Mouse (Mus musculus): Measurements from ENCODE around the gene Trpv5.

The Trpv5 gene

GRCm38 (mm10) chr6:41658487-41658886 lies 22.1 kb downstream of the Trpv5 start:
- Histone ChIP-seq H3K36me3 (ENCODE audit: control insufficient read depth, insufficient read depth, low read length, poor library complexity, severe bottlenecking) (no peaks in the 10 kb centered on the region), H3K27me3 (ENCODE audit: control insufficient read depth, insufficient read depth, low read length, poor library complexity, severe bottlenecking) (no peaks in the 10 kb centered on the region)
- no peak for DNase-seq (ENCODE audit: low read depth, low spot score)

- Histone ChIP-seq H3K36me3 (ENCODE audit: control insufficient read depth, insufficient read depth, low read length, poor library complexity, severe bottlenecking) (no peaks in the 10 kb centered on the region), H3K27me3 (ENCODE audit: control insufficient read depth, insufficient read depth, low read length, poor library complexity, severe bottlenecking) (no peaks in the 10 kb centered on the region)
- no peak for DNase-seq (ENCODE audit: low read depth, low spot score)
These were observed 25.9 kb downstream of the Trpv5 start for GRCm38 (mm10) chr6:41654648-41655047.

GRCm38 (mm10) chr6:41653173-41653572 lies 27.4 kb downstream of the Trpv5 start:
- DNase-seq (ENCODE audit: low read depth, low spot score): no peak
- Histone ChIP-seq H3K27me3 (ENCODE audit: control insufficient read depth, insufficient read depth, low read length, poor library complexity, severe bottlenecking) (no peaks in the 10 kb centered on the region), H3K36me3 (ENCODE audit: control insufficient read depth, insufficient read depth, low read length, poor library complexity, severe bottlenecking) (no peaks in the 10 kb centered on the region)

- DNase-seq (ENCODE audit: low read depth, low spot score): no peak
- H3K27me3 ChIP-seq (ENCODE audit: control insufficient read depth, insufficient read depth, low read length, poor library complexity, severe bottlenecking): no peaks in the 10 kb centered on the region
- no peaks in the 10 kb centered on the region for H3K36me3 ChIP-seq (ENCODE audit: control insufficient read depth, insufficient read depth, low read length, poor library complexity, severe bottlenecking)
These were observed 33.9 kb downstream of the Trpv5 start for GRCm38 (mm10) chr6:41646672-41647071.

GRCm38 (mm10) chr6:41646220-41646619 lies 34.3 kb downstream of the Trpv5 start:
- no peaks in the 10 kb centered on the region for H3K27me3 ChIP-seq (ENCODE audit: control insufficient read depth, insufficient read depth, low read length, poor library complexity, severe bottlenecking)
- H3K36me3 ChIP-seq (ENCODE audit: control insufficient read depth, insufficient read depth, low read length, poor library complexity, severe bottlenecking): no peaks in the 10 kb centered on the region
- DNase-seq (ENCODE audit: low read depth, low spot score): no peak

- Histone ChIP-seq H3K36me3 (ENCODE audit: control insufficient read depth, insufficient read depth, low read length, poor library complexity, severe bottlenecking) (no peaks in the 10 kb centered on the region), H3K27me3 (ENCODE audit: control insufficient read depth, insufficient read depth, low read length, poor library complexity, severe bottlenecking) (no peaks in the 10 kb centered on the region)
- DNase-seq (ENCODE audit: low read depth, low spot score): no peak
These were observed 37.3 kb downstream of the Trpv5 start for GRCm38 (mm10) chr6:41643227-41643626.

GRCm38 (mm10) chr6:41642765-41643164 lies 37.8 kb downstream of the Trpv5 start:
- no peak for DNase-seq (ENCODE audit: low read depth, low spot score)
- Histone ChIP-seq H3K36me3 (ENCODE audit: control insufficient read depth, insufficient read depth, low read length, poor library complexity, severe bottlenecking) (no peaks in the 10 kb centered on the region), H3K27me3 (ENCODE audit: control insufficient read depth, insufficient read depth, low read length, poor library complexity, severe bottlenecking) (no peaks in the 10 kb centered on the region)

- no peaks in the 10 kb centered on the region for H3K27me3 ChIP-seq (ENCODE audit: control insufficient read depth, insufficient read depth, low read length, poor library complexity, severe bottlenecking)
- H3K36me3 ChIP-seq (ENCODE audit: control insufficient read depth, insufficient read depth, low read length, poor library complexity, severe bottlenecking): no peaks in the 10 kb centered on the region
- no peak for DNase-seq (ENCODE audit: low read depth, low spot score)
These were observed 39.2 kb downstream of the Trpv5 start for GRCm38 (mm10) chr6:41641173-41641866.

- no peaks in the 10 kb centered on the region for H3K36me3 ChIP-seq (ENCODE audit: control insufficient read depth, insufficient read depth, low read length, poor library complexity, severe bottlenecking)
- no peak for DNase-seq (ENCODE audit: low read depth, low spot score)
- H3K27me3 ChIP-seq (ENCODE audit: control insufficient read depth, insufficient read depth, low read length, poor library complexity, severe bottlenecking): no peaks in the 10 kb centered on the region
These were observed 40.1 kb downstream of the Trpv5 start for GRCm38 (mm10) chr6:41640449-41640848.

- DNase-seq (ENCODE audit: low read depth, low spot score): no peak
- Histone ChIP-seq H3K36me3 (ENCODE audit: control insufficient read depth, insufficient read depth, low read length, poor library complexity, severe bottlenecking) (no peaks in the 10 kb centered on the region), H3K27me3 (ENCODE audit: control insufficient read depth, insufficient read depth, low read length, poor library complexity, severe bottlenecking) (no peaks in the 10 kb centered on the region)
These were observed 42.6 kb downstream of the Trpv5 start for GRCm38 (mm10) chr6:41637927-41638506.

- no peaks in the 10 kb centered on the region for H3K27me3 ChIP-seq (ENCODE audit: control insufficient read depth, insufficient read depth, low read length, poor library complexity, severe bottlenecking)
- DNase-seq (ENCODE audit: low read depth, low spot score): no peak
These were observed 43.2 kb downstream of the Trpv5 start for GRCm38 (mm10) chr6:41637393-41637792.

GRCm38 (mm10) chr6:41636178-41636577 lies 44.4 kb downstream of the Trpv5 start, which contains the start of gene Trpv6:
Gene Trpv6 (minus strand): TSS chr6:41636405.
- Histone ChIP-seq H3K36me3 (ENCODE audit: control insufficient read depth, insufficient read depth, low read length, poor library complexity, severe bottlenecking) (no peaks in the 10 kb centered on the region), H3K27me3 (ENCODE audit: control insufficient read depth, insufficient read depth, low read length, poor library complexity, severe bottlenecking) (no peaks in the 10 kb centered on the region)
- no peak for DNase-seq (ENCODE audit: low read depth, low spot score)

More at GRCm38 (mm10) chr6:41637393-41637792, 43.2 kb downstream of the Trpv5 start:
- no peaks in the 10 kb centered on the region for H3K36me3 ChIP-seq (ENCODE audit: control insufficient read depth, insufficient read depth, low read length, poor library complexity, severe bottlenecking)

- no peak for DNase-seq (ENCODE audit: low read depth, low spot score)
- Histone ChIP-seq H3K27me3 (ENCODE audit: control insufficient read depth, insufficient read depth, low read length, poor library complexity, severe bottlenecking) (no peaks in the 10 kb centered on the region), H3K36me3 (ENCODE audit: control insufficient read depth, insufficient read depth, low read length, poor library complexity, severe bottlenecking) (no peaks in the 10 kb centered on the region)
These were observed 45.4 kb downstream of the Trpv5 start for GRCm38 (mm10) chr6:41635211-41635610.

GRCm38 (mm10) chr6:41631549-41631948 lies 49.0 kb downstream of the Trpv5 start:
- H3K36me3 ChIP-seq (ENCODE audit: control insufficient read depth, insufficient read depth, low read length, poor library complexity, severe bottlenecking): no peaks in the 10 kb centered on the region
- DNase-seq (ENCODE audit: low read depth, low spot score): no peak

GRCm38 (mm10) chr6:41630791-41631190 lies 49.8 kb downstream of the Trpv5 start:
- H3K27me3 ChIP-seq (ENCODE audit: control insufficient read depth, insufficient read depth, low read length, poor library complexity, severe bottlenecking): no peaks in the 10 kb centered on the region
- H3K36me3 ChIP-seq (ENCODE audit: control insufficient read depth, insufficient read depth, low read length, poor library complexity, severe bottlenecking): no peaks in the 10 kb centered on the region
- DNase-seq (ENCODE audit: low read depth, low spot score): no peak

More at GRCm38 (mm10) chr6:41631549-41631948, 49.0 kb downstream of the Trpv5 start:
- no peaks in the 10 kb centered on the region for H3K27me3 ChIP-seq (ENCODE audit: control insufficient read depth, insufficient read depth, low read length, poor library complexity, severe bottlenecking)

Measured in splenic B cell, adult 2 months (primary cell).